Mouse (Mus musculus) neural tube, embryonic 14.5 days (tissue): Measurements from ENCODE around the gene Otop3. TPM values are rescaled to one million over a fixed set of nuclear protein-coding genes. Genes with fewer than 3 reads are reported as not detected.
A peak's percentile ranks its signal among the peaks of the same experiment; 100 is the strongest.

ENCODE experiments used
- ATAC-seq: fragments of 200-750 bp; cut with Nextera tagmentation; 2 replicates; pipeline ENCODE4 v1.8.0; 2017; ENCODE audit warnings: low read depth, mild to moderate bottlenecking, moderate TSS enrichment, moderate library complexity
- H3K27ac ChIP-seq: fragments of 300-500 bp; sonication (generic); 2 replicates; pipeline ENCODE4 v1.5.1; 2014; ENCODE audit warnings: low read depth, mild to moderate bottlenecking, control low read depth, low read length, moderate library complexity, mixed read lengths
- H3K27me3 ChIP-seq: fragments of 300-500 bp; sonication (generic); 2 replicates; pipeline ENCODE4 v1.6.1; 2014; ENCODE audit warnings: low read length; ENCODE audit not compliant: control insufficient read depth, insufficient read depth
- H3K36me3 ChIP-seq: fragments of 300-500 bp; sonication (generic); 2 replicates; pipeline ENCODE4 v1.6.1; 2014; ENCODE audit warnings: low read length, mixed read lengths; ENCODE audit not compliant: control insufficient read depth, insufficient read depth
- H3K4me1 ChIP-seq: fragments of 300-500 bp; sonication (generic); 2 replicates; pipeline ENCODE4 v1.6.1; 2014; ENCODE audit warnings: low read length; ENCODE audit not compliant: control insufficient read depth, insufficient read depth
- H3K4me2 ChIP-seq: fragments of 300-500 bp; sonication (generic); 2 replicates; pipeline ENCODE4 v1.6.1; 2014; ENCODE audit warnings: mild to moderate bottlenecking, low read depth, low read length, control low read depth
- H3K4me3 ChIP-seq: fragments of 300-500 bp; sonication (generic); 2 replicates; pipeline ENCODE4 v1.5.1; 2014; ENCODE audit warnings: low read depth, low read length, control low read depth, mixed read lengths
- H3K9ac ChIP-seq: fragments of 300-500 bp; sonication (generic); replicated peaks from 2 replicates; pipeline ENCODE4 v1.6.1; 2014; ENCODE audit warnings: low read depth, mild to moderate bottlenecking, control low read depth, low read length, mixed read lengths
- H3K9me3 ChIP-seq: fragments of 300-500 bp; sonication (generic); 2 replicates; pipeline ENCODE4 v1.6.1; 2016; ENCODE audit warnings: low read length; ENCODE audit not compliant: control insufficient read depth
- WGBS: fragments of 180-500 bp; shearing (Covaris S2); extraction: QIAGEN DNeasy Blood & Tissue Kit; methylation state at CpG from one replicate; pipeline ENCODE4 v1.1.7; 2014; 5-methylcytosine and 5-hydroxymethylcytosine counted together
- polyA plus RNA-seq: library from polyadenylated mRNA; unstranded; fragments of >200 nt; fragmentation: Nextera tagmentation; extraction: Ambion mirVana; gene quantifications from 2 replicates; pipeline ENCODE4 v1.2.1, GENCODE M21; 2014

Otop3 gene
- polyA plus RNA-seq, 1 experiment from 2014 or later = 2.6 TPM

DNA sequence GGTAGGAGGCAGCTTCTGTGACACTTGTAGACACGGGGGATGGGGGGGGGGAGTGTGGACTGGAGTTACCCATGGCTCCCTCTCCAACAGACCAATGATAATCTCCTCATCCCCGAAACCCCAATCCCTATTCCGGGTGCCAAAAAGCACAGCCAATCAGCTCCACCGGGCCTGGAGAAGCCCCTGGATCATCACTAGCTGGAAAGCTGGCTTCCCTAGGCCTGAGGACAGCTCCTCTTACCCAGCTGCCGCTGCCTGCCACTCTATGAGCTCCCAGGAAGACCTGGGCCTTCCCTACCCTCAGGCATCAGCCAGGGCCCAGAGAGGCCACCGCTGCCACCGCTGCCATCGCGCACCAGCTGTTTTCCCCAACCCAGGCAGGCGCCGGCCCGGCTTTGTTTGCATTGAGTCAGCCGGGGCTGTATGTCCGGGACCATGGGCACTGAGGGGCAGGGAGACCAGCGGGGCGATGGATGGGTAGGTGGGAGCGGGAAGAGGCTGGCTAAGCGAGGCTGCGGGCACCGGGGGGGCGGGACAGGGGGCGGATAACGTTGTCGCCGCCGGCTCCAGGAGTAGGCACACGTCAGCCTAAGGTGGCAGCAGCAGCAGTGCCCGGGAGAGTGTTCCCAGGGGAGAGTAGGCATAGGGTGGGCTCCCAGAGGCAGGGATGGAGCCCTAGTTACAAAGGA is 32.3 kb downstream of the Otop3 start:
- Histone ChIP-seq H3K36me3 (no peaks in the 10 kb centered on the region), H3K4me3 (peak overlapping the region; percentile 69), H3K4me1 (no peaks in the 10 kb centered on the region), H3K9me3 (no peaks in the 10 kb centered on the region), H3K27ac (peak overlapping the region; percentile 74), H3K9ac (peak overlapping the region; percentile 65), H3K4me2 (peak overlapping the region; percentile 89), H3K27me3 (no peaks in the 10 kb centered on the region)
- under 1% methylated on average over 28 of the region's 28 CpGs for WGBS
- peak; percentile 72 for ATAC-seq

DNA sequence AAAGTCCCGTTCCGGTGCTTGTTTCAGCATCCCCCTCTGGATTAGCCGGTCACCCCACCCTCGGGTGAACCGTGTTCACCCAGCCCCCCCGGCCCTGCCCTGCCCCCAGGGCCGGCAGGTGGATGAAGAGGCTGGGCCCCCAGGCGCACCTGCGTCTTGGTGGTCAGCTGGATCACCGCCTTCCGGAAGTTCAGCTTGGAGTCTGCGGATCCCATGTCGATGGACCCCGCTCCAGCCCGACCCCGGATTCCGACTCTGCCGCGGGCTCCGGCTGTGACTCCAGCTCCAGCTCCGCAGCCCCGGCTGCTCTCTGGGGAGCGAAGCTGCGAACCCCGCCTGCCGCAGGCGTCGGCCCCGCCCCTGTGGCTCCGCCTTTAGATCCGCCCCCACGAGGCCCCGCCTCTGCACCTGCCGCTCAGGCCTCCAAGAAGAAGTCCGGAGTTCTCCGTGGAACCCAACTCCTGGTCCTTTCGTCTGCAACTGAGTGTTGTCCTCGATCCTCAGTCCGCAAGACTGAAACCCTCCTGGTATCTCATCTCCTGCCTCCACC is 32.9 kb downstream of the Otop3 start, which contains the start of gene Hid1:
TSS of gene Hid1 (minus strand) at position 362 of the 550 bp plus-strand sequence.
- Histone ChIP-seq H3K4me1 (no peaks in the 10 kb centered on the region), H3K4me3 (peak within 1 kb of the TSS; percentile 69), H3K27me3 (no peaks in the 10 kb centered on the region), H3K36me3 (no peaks in the 10 kb centered on the region), H3K4me2 (peak within 1 kb of the TSS; percentile 89), H3K27ac (peak within 1 kb of the TSS; percentile 74), H3K9ac (peak within 1 kb of the TSS; percentile 65), H3K9me3 (no peaks in the 10 kb centered on the region)
- ATAC-seq = peak; percentile 78
- WGBS = under 1% methylated on average over 39 of the region's 39 CpGs

DNA sequence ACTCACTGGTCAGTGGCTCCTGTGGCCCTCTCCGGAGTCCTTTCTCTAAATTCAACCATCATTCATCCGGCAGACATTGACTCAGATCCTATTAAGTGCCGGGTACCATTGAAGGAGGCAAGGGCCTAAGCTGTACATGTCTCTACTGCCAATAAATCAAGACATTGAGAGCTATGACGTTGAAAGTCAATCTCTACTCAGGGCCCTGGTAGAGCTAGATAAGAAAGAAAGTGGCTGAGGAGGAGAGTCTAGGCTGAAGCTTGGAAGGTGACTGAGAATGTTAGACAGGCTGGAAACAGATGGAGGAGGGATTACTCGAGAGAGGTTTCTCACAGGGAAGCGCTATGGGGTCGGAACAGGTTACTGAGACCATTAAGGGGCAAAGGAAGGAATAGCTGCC is 35.8 kb downstream of the Otop3 start:
- Histone ChIP-seq H3K4me3 (no peak overlapping the region), H3K27ac (no peak overlapping the region), H3K9me3 (no peaks in the 10 kb centered on the region), H3K36me3 (no peaks in the 10 kb centered on the region), H3K9ac (no peak overlapping the region), H3K4me1 (0 out of 2 replicates have a peak, but pooled peaks cover 7% of the 10 kb centered on the region), H3K27me3 (no peaks in the 10 kb centered on the region; the same call in 1 of the 2 replicates), H3K4me2 (no peak overlapping the region)
- 53% methylated on average over 7 of the region's 7 CpGs for WGBS
- ATAC-seq = no peak

DNA sequence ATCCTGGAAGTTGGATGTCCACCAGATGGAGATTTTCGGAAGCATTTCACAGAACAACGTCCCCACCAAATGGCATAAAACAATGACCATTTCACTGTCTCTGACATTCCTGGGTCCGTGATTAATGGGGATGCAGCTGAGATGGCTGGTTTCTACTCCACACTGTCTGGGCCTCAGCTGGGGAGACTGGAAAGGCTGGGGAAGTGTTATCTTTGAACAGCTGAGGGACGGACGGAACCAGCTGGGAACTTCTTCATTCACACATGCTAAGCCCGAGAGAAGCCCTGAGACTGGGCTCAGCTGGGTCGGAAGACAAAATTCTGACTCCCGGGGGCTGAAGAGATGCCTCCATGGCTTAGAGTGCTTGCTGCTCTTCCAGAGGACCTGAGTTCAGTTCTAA is 36.8 kb downstream of the Otop3 start:
- no peak for ATAC-seq
- WGBS = 45% methylated on average over 8 of the region's 8 CpGs
- no peaks in the 10 kb centered on the region; the same call in 1 of the 2 replicates for H3K27me3 ChIP-seq
- 0 out of 2 replicates have a peak, but pooled peaks cover 7% of the 10 kb centered on the region for H3K4me1 ChIP-seq
- no peaks in the 10 kb centered on the region for H3K9me3 ChIP-seq
- H3K27ac ChIP-seq = no peak overlapping the region
- no peak overlapping the region for H3K4me2 ChIP-seq
- no peak overlapping the region for H3K9ac ChIP-seq
- no peak overlapping the region for H3K4me3 ChIP-seq
- H3K36me3 ChIP-seq = no peaks in the 10 kb centered on the region

DNA sequence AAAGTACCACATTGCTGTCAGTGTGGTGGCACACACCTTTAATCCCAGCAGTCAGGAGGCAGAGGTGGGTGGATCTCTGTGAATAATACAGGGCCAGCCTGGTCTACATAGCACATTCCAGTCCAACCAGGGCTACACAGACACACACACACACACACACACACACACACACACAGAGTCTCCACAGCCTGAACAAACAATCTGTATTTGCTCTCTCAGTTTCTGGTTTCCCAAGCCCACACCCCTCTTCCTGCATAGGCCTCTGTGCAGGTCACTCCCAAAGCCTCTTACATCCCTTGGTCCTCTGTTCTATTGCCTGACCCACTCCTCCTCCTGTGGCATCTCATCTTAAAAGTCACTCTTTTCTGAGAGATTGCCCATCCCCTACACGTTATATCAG is 37.5 kb downstream of the Otop3 start:
- no peaks in the 10 kb centered on the region for H3K9me3 ChIP-seq
- no peak overlapping the region for H3K27ac ChIP-seq
- H3K4me1 ChIP-seq = 0 out of 2 replicates have a peak, but pooled peaks cover 7% of the 10 kb centered on the region
- no peak overlapping the region for H3K9ac ChIP-seq
- no peaks in the 10 kb centered on the region for H3K36me3 ChIP-seq
- WGBS = 69% methylated on average over 1 of the region's 1 CpGs
- no peak for ATAC-seq
- no peaks in the 10 kb centered on the region; the same call in 1 of the 2 replicates for H3K27me3 ChIP-seq
- no peak overlapping the region for H3K4me2 ChIP-seq
- no peak overlapping the region for H3K4me3 ChIP-seq

DNA sequence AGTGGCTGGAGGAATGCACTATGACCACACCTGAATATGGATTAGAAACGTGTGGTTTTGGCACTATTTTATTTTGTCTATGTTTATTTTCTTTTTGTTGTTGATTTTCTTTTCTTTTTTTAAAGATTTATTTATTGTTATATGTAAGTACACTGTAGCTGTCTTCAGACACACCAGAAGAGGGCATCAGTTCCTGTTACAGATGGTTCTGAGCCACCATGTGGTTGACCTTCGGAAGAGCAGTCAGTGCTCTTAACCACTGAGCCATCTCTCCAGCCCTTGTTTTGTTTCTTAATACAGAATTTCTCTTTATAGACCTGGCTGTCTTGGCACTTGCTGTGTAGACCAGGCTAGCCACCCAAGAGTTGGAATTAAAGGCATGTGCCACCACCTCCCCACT is 38.2 kb downstream of the Otop3 start:
- no peak overlapping the region for H3K4me2 ChIP-seq
- H3K27ac ChIP-seq = no peak overlapping the region
- ATAC-seq = no peak
- no peak overlapping the region for H3K9ac ChIP-seq
- 50% methylated on average over 2 of the region's 2 CpGs for WGBS
- H3K4me1 ChIP-seq = 0 out of 2 replicates have a peak, but pooled peaks cover 7% of the 10 kb centered on the region
- H3K4me3 ChIP-seq = no peak overlapping the region
- no peaks in the 10 kb centered on the region; the same call in 1 of the 2 replicates for H3K27me3 ChIP-seq
- H3K9me3 ChIP-seq = no peaks in the 10 kb centered on the region
- H3K36me3 ChIP-seq = no peaks in the 10 kb centered on the region

DNA sequence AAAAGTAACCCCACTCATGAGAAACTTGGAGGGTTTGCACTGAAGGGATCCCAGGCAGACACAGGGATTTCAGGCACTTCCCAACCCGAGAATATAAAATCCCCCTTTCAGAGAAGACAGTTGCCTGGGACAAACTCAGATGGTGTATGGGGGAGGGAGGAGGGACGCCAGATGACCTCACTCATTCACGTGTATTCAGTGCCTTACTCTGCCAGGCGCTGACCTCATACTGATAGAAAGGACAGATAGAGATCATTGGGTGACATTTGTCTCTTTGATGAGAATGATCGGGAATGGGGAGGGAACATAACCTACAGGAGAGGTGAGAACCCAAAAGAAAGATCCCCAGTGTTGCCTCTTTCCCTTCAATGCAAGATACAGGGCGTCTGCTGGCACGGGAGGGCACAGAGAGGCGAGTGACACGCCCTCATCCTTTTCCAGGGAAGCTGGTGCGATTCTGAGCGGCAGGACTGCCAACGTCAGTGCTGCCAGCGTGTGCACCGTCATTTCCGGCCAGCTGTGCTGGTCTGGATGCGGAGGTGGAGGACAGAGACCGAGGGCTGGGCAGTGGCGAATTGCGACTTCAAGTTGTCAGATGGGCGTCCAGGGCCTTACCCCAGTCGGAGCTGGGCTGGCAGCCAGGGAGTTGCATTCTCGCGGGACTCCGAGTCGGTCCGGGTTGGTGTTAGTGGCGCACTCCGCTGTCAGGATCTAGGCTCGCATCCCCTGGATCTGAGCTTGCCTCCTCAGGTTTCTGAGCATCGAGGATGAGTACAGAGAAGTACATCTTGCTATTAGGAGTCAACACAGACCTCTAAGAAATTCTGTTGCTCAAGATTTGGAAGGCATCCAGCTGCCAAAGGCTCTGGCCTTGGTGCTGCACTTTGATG is 39.5 kb downstream of the Otop3 start:
- peak; percentile 77 for ATAC-seq
- Histone ChIP-seq H3K4me3 (peak overlapping the region; percentile 44), H3K4me2 (peak overlapping the region; percentile 68), H3K9me3 (no peaks in the 10 kb centered on the region), H3K9ac (peak overlapping the region; percentile 62), H3K36me3 (no peaks in the 10 kb centered on the region), H3K27me3 (no peaks in the 10 kb centered on the region; the same call in 1 of the 2 replicates), H3K4me1 (0 out of 2 replicates have a peak, but pooled peaks cover 7% of the 10 kb centered on the region), H3K27ac (peak overlapping the region; percentile 73)
- 2% methylated on average over 29 of the region's 30 CpGs for WGBS

DNA sequence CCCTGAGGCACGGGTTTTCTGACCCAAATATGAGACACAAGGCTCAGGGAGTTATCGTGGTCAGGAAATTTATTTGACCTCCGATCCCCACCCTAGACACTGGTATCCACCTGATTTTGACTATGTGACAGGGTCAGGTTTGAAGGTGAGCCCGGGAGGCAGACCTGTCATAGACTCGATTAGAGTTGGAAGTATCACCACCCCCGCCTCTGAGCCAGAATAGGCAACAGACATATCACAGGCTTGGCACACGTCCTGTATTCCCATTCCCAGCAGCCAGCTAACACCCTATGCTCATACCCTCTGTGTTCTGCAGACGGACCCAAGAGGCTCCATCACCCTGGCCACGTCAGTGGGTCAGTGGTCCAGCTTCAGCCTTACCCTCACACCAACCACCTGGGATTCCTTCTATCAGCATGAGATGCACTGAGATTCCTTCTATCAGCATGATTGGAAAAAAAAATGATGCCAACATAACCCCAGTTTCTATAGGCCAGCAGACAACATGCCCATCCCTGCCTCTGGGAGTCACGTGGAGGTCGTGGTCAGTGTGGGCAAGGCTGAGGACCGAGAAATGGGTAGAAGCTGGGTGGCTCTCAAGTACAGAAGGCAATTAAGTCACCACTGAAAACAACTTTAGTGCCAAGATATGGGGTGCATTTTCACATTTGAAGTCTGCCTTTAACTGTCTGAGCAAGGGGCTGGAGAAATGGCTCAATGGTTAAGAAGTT is 40.3 kb downstream of the Otop3 start:
- no peaks in the 10 kb centered on the region for H3K9me3 ChIP-seq
- H3K9ac ChIP-seq = peak overlapping the region; percentile 62
- WGBS = 73% methylated on average over 12 of the region's 12 CpGs
- peak; percentile 20; the same call in 1 of the 2 replicates for ATAC-seq
- H3K4me1 ChIP-seq = 0 out of 2 replicates have a peak, but pooled peaks cover 7% of the 10 kb centered on the region
- peak overlapping the region; percentile 73 for H3K27ac ChIP-seq
- no peaks in the 10 kb centered on the region for H3K36me3 ChIP-seq
- no peaks in the 10 kb centered on the region; the same call in 1 of the 2 replicates for H3K27me3 ChIP-seq
- peak overlapping the region; percentile 44 for H3K4me3 ChIP-seq
- H3K4me2 ChIP-seq = peak overlapping the region; percentile 68
